Mouse (Mus musculus): ENCODE measurements around the gene Cd101.

DNA sequence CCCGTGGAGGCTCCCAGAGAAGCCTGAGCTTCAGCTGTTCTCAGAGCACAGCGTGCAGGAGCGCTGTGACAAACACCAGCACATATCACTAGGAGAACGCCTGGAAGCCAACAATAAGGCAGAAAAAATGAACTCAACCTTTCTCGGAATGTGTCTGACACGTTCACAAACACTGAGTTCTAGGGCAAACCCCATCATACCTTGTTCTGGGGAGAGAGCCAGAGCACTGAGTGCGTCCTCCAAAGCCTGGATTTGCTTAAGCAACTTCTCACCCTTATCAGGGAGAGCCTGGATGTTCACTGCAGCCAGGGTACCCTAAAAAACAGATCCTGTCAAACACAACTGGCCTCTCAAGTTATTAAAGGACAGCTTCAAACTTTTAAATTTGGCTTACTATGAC, 67.9 kb downstream of the Cd101 start:
- no peak for TF ChIP-seq CTCF (IDR thresholded peaks at IDR 0.05; ENCODE audit: control insufficient read depth, insufficient read depth, low read length)
- TF ChIP-seq POLR2A (IDR thresholded peaks at IDR 0.05; ENCODE audit: borderline replicate concordance, control insufficient read depth, low read depth, low read length) = no peak

Data from bone marrow, adult 2 months (tissue).